Mouse (Mus musculus) MEL (cell line): ENCODE results near the gene 2610002M06Rik. TPM values are rescaled to one million over a fixed set of nuclear protein-coding genes. Genes with fewer than 3 reads are reported as not detected.

Experiments used
- DNase-seq: peaks from one replicate; pipeline ENCODE4 v3.0.0; 2011; ENCODE audit warnings: low read depth, low spot score
- H3K27ac ChIP-seq: 2 replicates; pipeline ENCODE4 v1.5.1; 2012; ENCODE audit warnings: low read depth, mild to moderate bottlenecking, control low read depth, low read length, moderate library complexity; ENCODE audit not compliant: control insufficient read depth
- H3K27me3 ChIP-seq, 2 experiments: fragments of 150-350 bp in 1 of 2; sonication (generic) in 1 of 2; 2 replicates each; pipeline ENCODE4 v1.6.1; 2012; ENCODE audit warnings: low read length in 2 of 2, mild to moderate bottlenecking in 2 of 2, improper control_type of control experiment in 1 of 2, moderate library complexity in 1 of 2; ENCODE audit not compliant: insufficient read depth in 2 of 2, control insufficient read depth in 1 of 2
- H3K36me3 ChIP-seq, 2 experiments: 2 replicates each; pipeline ENCODE4 v1.6.1; 2012 to 2014; ENCODE audit warnings: low read length in 2 of 2, improper control_type of control experiment in 1 of 2, inconsistent platforms in 1 of 2, mild to moderate bottlenecking in 1 of 2; ENCODE audit not compliant: insufficient read depth in 2 of 2, control insufficient read depth in 1 of 2
- H3K4me1 ChIP-seq, 2 experiments: fragments of 150-350 bp in 1 of 2; sonication (generic) in 1 of 2; 2 replicates each; pipeline ENCODE4 v1.6.1; 2012; ENCODE audit warnings: low read length in 2 of 2, improper control_type of control experiment in 1 of 2, mild to moderate bottlenecking in 1 of 2; ENCODE audit not compliant: insufficient read depth in 2 of 2, control insufficient read depth in 1 of 2
- H3K4me3 ChIP-seq, 2 experiments: fragments of 150-350 bp in 1 of 2; sonication (generic) in 1 of 2; 2 replicates each; pipeline ENCODE4 v1.5.1; 2012; ENCODE audit warnings: low read depth in 2 of 2, low read length in 2 of 2, mild to moderate bottlenecking in 2 of 2, moderate library complexity in 2 of 2, control low read depth in 1 of 2, improper control_type of control experiment in 1 of 2; ENCODE audit not compliant: control insufficient read depth in 1 of 2, insufficient read depth in 1 of 2
- H3K79me2 ChIP-seq: 2 replicates; pipeline ENCODE4 v1.6.1; 2012; ENCODE audit warnings: mild to moderate bottlenecking, low read length, moderate library complexity; ENCODE audit not compliant: control insufficient read depth, poor library complexity, insufficient read depth
- H3K9ac ChIP-seq: 2 replicates; pipeline ENCODE4 v1.6.1; 2012; ENCODE audit warnings: low read depth, mild to moderate bottlenecking, control low read depth, low read length, moderate library complexity; ENCODE audit not compliant: control insufficient read depth, poor library complexity, severe bottlenecking
- H3K9me3 ChIP-seq: fragments of 150-350 bp; sonication (generic); replicated peaks from 2 replicates; pipeline ENCODE4 v1.6.1; 2012; ENCODE audit warnings: mild to moderate bottlenecking, low read length, improper control_type of control experiment, moderate library complexity; ENCODE audit not compliant: insufficient read depth
- BHLHE40 ChIP-seq: IDR thresholded peaks from 2 replicates; pipeline ENCODE4 v1.6.1; 2012; ENCODE audit warnings: low read depth, mild to moderate bottlenecking, inconsistent platforms, low read length, improper control_type of control experiment, borderline replicate concordance
- CHD1 ChIP-seq: IDR thresholded peaks from 2 replicates; pipeline ENCODE4 v1.6.1; 2012; ENCODE audit warnings: low read depth, mild to moderate bottlenecking, inconsistent platforms, low read length, improper control_type of control experiment
- CHD2 ChIP-seq: IDR thresholded peaks from 2 replicates; pipeline ENCODE4 v1.6.1; 2011; ENCODE audit warnings: low read length, improper control_type of control experiment
- CTCF ChIP-seq, 3 experiments: IDR thresholded peaks in 2 of 3; conservative IDR thresholded peaks in 1 of 3; 2 replicates each; pipeline ENCODE4 v1.5.1; 2011 to 2012; ENCODE audit warnings: low read length in 3 of 3, low read depth in 2 of 3, mild to moderate bottlenecking in 2 of 3, improper control_type of control experiment in 1 of 3, inconsistent platforms in 1 of 3, mixed read lengths in 1 of 3, moderate library complexity in 1 of 3; ENCODE audit not compliant: control insufficient read depth in 1 of 3, insufficient read depth in 1 of 3, poor library complexity in 1 of 3, severe bottlenecking in 1 of 3
- E2F4 ChIP-seq: IDR thresholded peaks from 2 replicates; pipeline ENCODE4 v1.6.1; 2011; ENCODE audit warnings: low read depth, low read length, improper control_type of control experiment, borderline replicate concordance
- ETS1 ChIP-seq: IDR thresholded peaks from 2 replicates; pipeline ENCODE4 v1.6.1; 2012; ENCODE audit warnings: low read depth, mild to moderate bottlenecking, inconsistent platforms, low read length, improper control_type of control experiment, moderate library complexity
- GABPA ChIP-seq: IDR thresholded peaks from 2 replicates; pipeline ENCODE4 v1.6.1; 2012; ENCODE audit warnings: low read depth, mild to moderate bottlenecking, inconsistent platforms, low read length, improper control_type of control experiment, moderate library complexity
- GATA1 ChIP-seq: IDR thresholded peaks from 2 replicates; pipeline ENCODE4 v1.6.1; 2011; ENCODE audit warnings: low read depth, low read length, improper control_type of control experiment
- HCFC1 ChIP-seq: IDR thresholded peaks from 2 replicates; pipeline ENCODE4 v1.6.1; 2012; ENCODE audit warnings: low read depth, mild to moderate bottlenecking, inconsistent platforms, low read length, improper control_type of control experiment, moderate library complexity
- JUND ChIP-seq: IDR thresholded peaks from 2 replicates; pipeline ENCODE4 v1.6.1; 2011; ENCODE audit warnings: low read depth, mild to moderate bottlenecking, improper control_type of control experiment, low read length
- KAT2A ChIP-seq: conservative IDR thresholded peaks from 2 replicates; pipeline ENCODE4 v1.6.1; 2012; ENCODE audit warnings: low read depth, low read length, improper control_type of control experiment, inconsistent platforms
- MAX ChIP-seq: IDR thresholded peaks from 2 replicates; pipeline ENCODE4 v1.6.1; 2011; ENCODE audit warnings: low read length, improper control_type of control experiment
- MAZ ChIP-seq: IDR thresholded peaks from 2 replicates; pipeline ENCODE4 v1.6.1; 2012; ENCODE audit warnings: low read depth, mild to moderate bottlenecking, inconsistent platforms, low read length, improper control_type of control experiment
- MEF2A ChIP-seq: IDR thresholded peaks from 2 replicates; pipeline ENCODE4 v1.6.1; 2014; ENCODE audit warnings: low read depth, mild to moderate bottlenecking, inconsistent platforms, low read length, improper control_type of control experiment; ENCODE audit not compliant: poor library complexity, insufficient replicate concordance, severe bottlenecking; ENCODE audit errors: extremely low read depth
- MXI1 ChIP-seq: IDR thresholded peaks from 2 replicates; pipeline ENCODE4 v1.6.1; 2011; ENCODE audit warnings: mild to moderate bottlenecking, low read depth, low read length, improper control_type of control experiment
- MYB ChIP-seq: IDR thresholded peaks from 2 replicates; pipeline ENCODE4 v1.6.1; 2011; ENCODE audit warnings: mild to moderate bottlenecking, low read depth, low read length, improper control_type of control experiment
- MYC ChIP-seq: IDR thresholded peaks from 2 replicates; pipeline ENCODE4 v1.6.1; 2011; ENCODE audit warnings: low read depth, mild to moderate bottlenecking, low read length, improper control_type of control experiment, moderate library complexity
- NELFE ChIP-seq: IDR thresholded peaks from 2 replicates; pipeline ENCODE4 v1.6.1; 2011; ENCODE audit warnings: low read depth, low read length, improper control_type of control experiment
- NRF1 ChIP-seq: IDR thresholded peaks from 2 replicates; pipeline ENCODE4 v1.6.1; 2014; ENCODE audit warnings: low read depth, mild to moderate bottlenecking, inconsistent platforms, low read length, improper control_type of control experiment, moderate library complexity; ENCODE audit not compliant: poor library complexity, insufficient read depth, severe bottlenecking
- POLR2AphosphoS2 ChIP-seq: IDR thresholded peaks from 2 replicates; pipeline ENCODE4 v1.6.1; 2011; ENCODE audit warnings: low read length, improper control_type of control experiment
- POLR2AphosphoS5 ChIP-seq: IDR thresholded peaks from 2 replicates; pipeline ENCODE4 v1.6.1; 2012; ENCODE audit warnings: low read depth, borderline replicate concordance, mild to moderate bottlenecking, inconsistent platforms, low read length, moderate library complexity, mixed read lengths
- RAD21 ChIP-seq: IDR thresholded peaks from 2 replicates; pipeline ENCODE4 v1.6.1; 2011; ENCODE audit warnings: mild to moderate bottlenecking, low read depth, low read length, improper control_type of control experiment
- RCOR1 ChIP-seq: IDR thresholded peaks from 2 replicates; pipeline ENCODE4 v1.6.1; 2012; ENCODE audit warnings: low read depth, mild to moderate bottlenecking, inconsistent platforms, low read length, improper control_type of control experiment
- SIN3A ChIP-seq: IDR thresholded peaks from 2 replicates; pipeline ENCODE4 v1.6.1; 2012; ENCODE audit warnings: low read length, improper control_type of control experiment, inconsistent platforms
- SMC3 ChIP-seq: IDR thresholded peaks from 2 replicates; pipeline ENCODE4 v1.6.1; 2011; ENCODE audit warnings: low read depth, low read length, improper control_type of control experiment
- TAL1 ChIP-seq: IDR thresholded peaks from 2 replicates; pipeline ENCODE4 v1.6.1; 2012; ENCODE audit warnings: mild to moderate bottlenecking, inconsistent platforms, low read length, moderate library complexity, mixed read lengths
- TBP ChIP-seq: IDR thresholded peaks from 2 replicates; pipeline ENCODE4 v1.8.0; 2011; ENCODE audit warnings: low read depth, low read length, improper control_type of control experiment
- TCF12 ChIP-seq: IDR thresholded peaks from 2 replicates; pipeline ENCODE4 v1.6.1; 2014; ENCODE audit warnings: low read depth, mild to moderate bottlenecking, inconsistent platforms, low read length, improper control_type of control experiment, moderate library complexity
- UBTF ChIP-seq: IDR thresholded peaks from 2 replicates; pipeline ENCODE4 v1.6.1; 2012; ENCODE audit warnings: low read depth, mild to moderate bottlenecking, inconsistent platforms, low read length, improper control_type of control experiment, moderate library complexity, borderline replicate concordance; ENCODE audit not compliant: insufficient read depth
- USF1 ChIP-seq: IDR thresholded peaks from 2 replicates; pipeline ENCODE4 v1.6.1; 2014; ENCODE audit warnings: low read depth, mild to moderate bottlenecking, inconsistent platforms, low read length, improper control_type of control experiment, moderate library complexity
- USF2 ChIP-seq, 2 experiments: IDR thresholded peaks; 2 replicates each; pipeline ENCODE4 v1.6.1; 2011 to 2012; ENCODE audit warnings: improper control_type of control experiment in 2 of 2, low read length in 2 of 2, borderline replicate concordance in 1 of 2, inconsistent platforms in 1 of 2, low read depth in 1 of 2, mild to moderate bottlenecking in 1 of 2; ENCODE audit not compliant: insufficient read depth in 1 of 2
- ZC3H11A ChIP-seq: IDR thresholded peaks from 2 replicates; pipeline ENCODE4 v1.6.1; 2012; ENCODE audit warnings: low read depth, mild to moderate bottlenecking, inconsistent platforms, low read length, improper control_type of control experiment
- ZKSCAN1 ChIP-seq: IDR thresholded peaks from 2 replicates; pipeline ENCODE4 v1.6.1; 2012; ENCODE audit warnings: low read depth, mild to moderate bottlenecking, inconsistent platforms, low read length, improper control_type of control experiment, moderate library complexity
- ZMIZ1 ChIP-seq: IDR thresholded peaks from 2 replicates; pipeline ENCODE4 v1.6.1; 2012; ENCODE audit warnings: low read depth, mild to moderate bottlenecking, inconsistent platforms, low read length, improper control_type of control experiment, moderate library complexity
- ZNF384 ChIP-seq: IDR thresholded peaks from 2 replicates; pipeline ENCODE4 v1.6.1; 2012; ENCODE audit warnings: low read depth, mild to moderate bottlenecking, inconsistent platforms, low read length, improper control_type of control experiment
- polyA plus RNA-seq, 2 experiments: library from polyadenylated mRNA; stranded (reverse) in 1 of 2; unstranded in 1 of 2; fragments of >175 nt in 1 of 2; fragments of >200 nt in 1 of 2; gene quantifications; 2 replicates each; pipeline versions ENCODE4 v1.2.1 to v1.2.4; 2012; ENCODE audit warnings: low replicate concordance in 2 of 2, low read depth in 1 of 2; ENCODE audit not compliant: insufficient read length in 2 of 2, insufficient read depth in 1 of 2, missing spikeins in 1 of 2
- total RNA-seq: library from RNA; depleted of rRNA; stranded (reverse); fragments of 300-350 nt; gene quantifications from 2 replicates; pipeline ENCODE4 v1.2.3, GENCODE M21; 2012

2610002M06Rik gene
- total and polyA plus RNA-seq, 3 experiments: 24.6 to 49.5 (median 34.4) TPM

GRCm38 (mm10) chrX:107796919-107797318 lies 19.2 kb downstream of the 2610002M06Rik start (continued):
- no peak for TF ChIP-seq E2F4

DNA sequence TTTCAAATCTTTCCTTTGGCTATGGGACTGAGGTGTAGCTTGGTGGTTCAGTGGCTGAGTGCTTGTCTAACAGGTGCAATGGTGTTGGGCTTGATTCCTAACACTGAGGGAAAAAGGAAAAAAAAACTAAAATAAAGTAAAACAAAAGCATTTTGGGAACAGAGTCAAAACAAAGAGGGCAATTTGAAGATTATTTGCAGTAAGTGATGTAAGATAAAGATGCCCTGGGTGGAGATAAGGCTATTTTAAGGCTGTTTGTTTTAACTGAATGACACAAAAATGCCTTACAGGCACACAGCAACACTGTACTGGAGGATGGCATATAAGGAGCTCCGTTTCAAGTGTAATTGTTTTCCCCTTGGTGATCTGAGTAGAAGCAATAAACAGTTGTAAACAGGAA lies 20.3 kb downstream of the 2610002M06Rik start:
- no peak for DNase-seq
- H3K27me3 ChIP-seq: no peaks in the 10 kb centered on the region
- H3K4me1 ChIP-seq: peaks cover 16 to 36% of the 10 kb centered on the region in 2 experiments
- H3K27ac ChIP-seq: no peak overlapping the region
- 0 out of 2 replicates have a peak, but pooled peaks cover 1% of the 10 kb centered on the region for H3K79me2 ChIP-seq
- H3K9ac ChIP-seq: no peak overlapping the region
- H3K36me3 ChIP-seq: peaks cover 29 to 45% of the 10 kb centered on the region in 2 experiments
- H3K4me3 ChIP-seq: no peak overlapping the region
- no peaks in the 10 kb centered on the region for H3K9me3 ChIP-seq
- TF ChIP-seq E2F4: no peak
- no peak for TF ChIP-seq HCFC1
- no peak for TF ChIP-seq KAT2A
- no peak for TF ChIP-seq MAX
- peak; percentile 80 for TF ChIP-seq GATA1
- TF ChIP-seq MAZ: no peak
- no peak for TF ChIP-seq NRF1
- TF ChIP-seq ZC3H11A: no peak
- peak; percentile 43; the same call in 1 of the 2 replicates for TF ChIP-seq ZNF384
- TF ChIP-seq USF2 (IDR thresholded peaks at IDR 0.05; ENCODE audit: borderline replicate concordance in 1 of 2, insufficient read depth in 1 of 2, low read depth in 1 of 2, low read length in 2 of 2): no peak
- TF ChIP-seq NELFE: no peak
- peak; percentile 29; the same call in 1 of the 2 replicates for TF ChIP-seq RCOR1
- no peak for TF ChIP-seq TAL1
- 0 out of 2 replicates have a peak, but pooled peaks have one; percentile 4 for TF ChIP-seq SMC3
- peak; percentile 61 for TF ChIP-seq TCF12
- no peak for TF ChIP-seq UBTF
- TF ChIP-seq CHD2: no peak
- no peak for TF ChIP-seq CHD1
- TF ChIP-seq MEF2A: peak; percentile 96; the same call in 1 of the 2 replicates
- TF ChIP-seq ZMIZ1: no peak
- TF ChIP-seq ZKSCAN1: peak; percentile 42; the same call in 1 of the 2 replicates
- TF ChIP-seq RAD21: no peak
- TF ChIP-seq GABPA: no peak
- TF ChIP-seq MYB: no peak
- no peak for TF ChIP-seq BHLHE40
- no peak; the same call in 1 of the 2 replicates for TF ChIP-seq MXI1
- TF ChIP-seq POLR2AphosphoS5: no peak
- TF ChIP-seq CTCF (IDR thresholded peaks at IDR 0.05 in 2 of 3, conservative IDR thresholded peaks at IDR 0.05 in 1 of 3; ENCODE audit: control insufficient read depth in 1 of 3, insufficient read depth in 1 of 3, low read depth in 2 of 3, low read length in 3 of 3, poor library complexity in 1 of 3, severe bottlenecking in 1 of 3): no peak
- TF ChIP-seq POLR2AphosphoS2: no peak
- TF ChIP-seq TBP: no peak
- TF ChIP-seq ETS1: peak; percentile 69
- no peak for TF ChIP-seq USF1
- no peak for TF ChIP-seq MYC
- no peak for TF ChIP-seq JUND
- 0 out of 2 replicates have a peak, but pooled peaks have one; percentile 37 for TF ChIP-seq SIN3A
